Mouse (Mus musculus): ENCODE data around the gene Wasf2.

Wasf2 gene

GRCm38 (mm10) chr4:133240934-133241908, 110.9 kb downstream of the Wasf2 start:
- peak; percentile 95 for DNase-seq

- DNase-seq = no peak
Observed at GRCm38 (mm10) chr4:133241910-133242309, 111.6 kb downstream of the Wasf2 start.

GRCm38 (mm10) chr4:133242710-133243109, 112.4 kb downstream of the Wasf2 start:
- DNase-seq = no peak

GRCm38 (mm10) chr4:133243538-133243937, 113.2 kb downstream of the Wasf2 start:
- DNase-seq = peak; percentile 58

- DNase-seq = no peak
Observed at GRCm38 (mm10) chr4:133244289-133244688, 114.0 kb downstream of the Wasf2 start.

- peak; percentile 73 for DNase-seq
Observed at GRCm38 (mm10) chr4:133247072-133247471, 116.8 kb downstream of the Wasf2 start.

GRCm38 (mm10) chr4:133247806-133248449, 117.6 kb downstream of the Wasf2 start:
- no peak for DNase-seq
